Mouse (Mus musculus): ENCODE measurements around the gene Epp13. TPM values are rescaled to one million over a fixed set of nuclear protein-coding genes. Genes with fewer than 3 reads are reported as not detected.
"Not testable (repeated sequence)": the region's sequence is repeated elsewhere in the genome, so short reads cannot be mapped to it uniquely, and the experiment has no call there.

Epp13 gene
- total RNA-seq (2021) = not detected
- long read RNA-seq, experiment 1 = 0 reads
- long read RNA-seq, experiment 2 = 0 reads

DNA sequence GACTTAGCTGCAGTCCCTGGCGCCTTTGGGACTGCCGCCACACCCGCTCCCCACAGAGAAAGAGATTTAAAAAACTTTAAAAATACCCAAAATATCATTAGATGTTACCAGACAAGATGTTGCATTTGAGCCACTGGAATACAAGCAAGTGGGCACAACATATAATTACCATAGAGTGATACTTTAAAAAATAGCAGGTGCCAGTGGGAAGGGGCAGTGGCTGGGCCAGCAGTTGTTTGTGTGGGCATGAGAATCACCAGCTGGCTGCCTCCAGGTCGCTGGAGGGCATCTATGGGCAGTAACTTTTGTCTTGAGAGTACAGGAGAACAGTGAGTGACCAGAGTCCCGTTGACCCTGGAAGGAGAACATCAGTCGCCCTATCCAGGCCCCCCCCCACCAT is at the start of gene Epp13:
Gene Epp13, plus strand, starts transcription at position 301 of the 400 bp plus-strand sequence.
- no peak for DNase-seq

GRCm38 (mm10) chr7:6204200-6204599 is 48.3 kb upstream of the Epp13 start:
- no peak for DNase-seq

DNA sequence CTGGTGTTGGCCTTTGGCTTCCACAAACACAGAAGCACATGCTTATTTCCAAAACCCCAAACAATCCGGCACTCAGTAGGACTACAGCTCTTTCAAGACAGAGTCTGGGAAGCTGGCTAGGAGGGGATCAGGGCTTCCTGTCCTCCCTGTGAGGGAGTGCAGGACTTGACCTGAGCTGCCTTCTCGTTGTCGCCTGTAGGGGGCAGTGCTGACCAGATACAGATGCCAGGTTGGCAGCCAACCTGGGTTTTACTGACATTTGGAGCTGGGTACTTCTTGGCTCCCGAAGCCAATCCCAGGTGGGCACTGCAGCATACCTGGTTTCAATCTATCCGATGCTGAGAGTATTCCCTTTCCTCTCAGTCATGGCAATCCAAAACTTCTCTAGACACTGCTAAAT is 39.4 kb upstream of the Epp13 start:
- peak; percentile 45 for DNase-seq

DNA sequence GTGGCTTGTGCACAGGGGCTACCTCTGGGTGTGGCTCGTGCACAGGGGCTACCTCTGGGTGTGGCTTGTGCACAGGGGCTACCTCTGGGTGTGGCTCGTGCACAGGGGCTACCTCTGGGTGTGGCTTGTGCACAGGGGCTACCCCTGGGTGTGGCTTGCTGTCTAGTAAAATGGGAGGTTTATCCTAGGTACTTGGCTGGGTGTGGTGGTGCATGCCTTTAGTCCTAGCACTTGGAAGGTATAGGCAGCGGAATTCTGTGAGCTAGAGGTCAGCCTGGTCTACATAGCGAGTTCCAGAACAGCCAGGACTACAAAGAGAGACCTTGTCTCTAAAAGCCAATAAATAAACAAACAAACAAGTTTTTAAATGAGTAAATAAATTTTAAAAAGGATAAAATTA is 37.8 kb upstream of the Epp13 start:
- not testable (repeated sequence) for DNase-seq

- no peak for DNase-seq
Measured at GRCm38 (mm10) chr7:6220147-6220546, 32.4 kb upstream of the Epp13 start.

DNA sequence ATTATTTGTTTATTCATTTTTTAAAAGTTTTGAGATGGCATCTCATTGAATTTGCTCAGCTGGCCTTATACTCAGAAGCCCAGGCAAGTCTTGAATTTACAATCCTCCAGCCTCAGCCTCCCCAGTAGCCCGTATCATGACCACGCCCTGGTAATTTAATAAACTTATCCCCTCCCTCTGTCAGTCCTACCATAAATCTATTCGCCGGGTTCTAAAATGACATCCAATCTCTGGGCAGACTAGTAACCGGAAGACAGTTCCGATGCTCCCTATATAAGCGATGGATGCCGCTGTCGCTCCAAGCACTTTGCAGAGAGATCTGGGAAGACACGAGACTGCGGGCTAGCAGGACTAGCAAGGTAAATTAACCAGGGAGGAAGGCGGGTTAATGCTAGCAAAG is 30.5 kb upstream of the Epp13 start, which contains the start of gene Zscan5b:
Gene Zscan5b, plus strand, starts transcription at position 301 of the 400 bp plus-strand sequence.
- no peak for DNase-seq

- DNase-seq = peak; percentile 41
Measured at GRCm38 (mm10) chr7:6228491-6228890, 24.0 kb upstream of the Epp13 start.

- DNase-seq = no peak
Measured at GRCm38 (mm10) chr7:6239787-6240186, 12.7 kb upstream of the Epp13 start.

GRCm38 (mm10) chr7:6240841-6241425 is 11.6 kb upstream of the Epp13 start:
- DNase-seq = peak; percentile 66

DNA sequence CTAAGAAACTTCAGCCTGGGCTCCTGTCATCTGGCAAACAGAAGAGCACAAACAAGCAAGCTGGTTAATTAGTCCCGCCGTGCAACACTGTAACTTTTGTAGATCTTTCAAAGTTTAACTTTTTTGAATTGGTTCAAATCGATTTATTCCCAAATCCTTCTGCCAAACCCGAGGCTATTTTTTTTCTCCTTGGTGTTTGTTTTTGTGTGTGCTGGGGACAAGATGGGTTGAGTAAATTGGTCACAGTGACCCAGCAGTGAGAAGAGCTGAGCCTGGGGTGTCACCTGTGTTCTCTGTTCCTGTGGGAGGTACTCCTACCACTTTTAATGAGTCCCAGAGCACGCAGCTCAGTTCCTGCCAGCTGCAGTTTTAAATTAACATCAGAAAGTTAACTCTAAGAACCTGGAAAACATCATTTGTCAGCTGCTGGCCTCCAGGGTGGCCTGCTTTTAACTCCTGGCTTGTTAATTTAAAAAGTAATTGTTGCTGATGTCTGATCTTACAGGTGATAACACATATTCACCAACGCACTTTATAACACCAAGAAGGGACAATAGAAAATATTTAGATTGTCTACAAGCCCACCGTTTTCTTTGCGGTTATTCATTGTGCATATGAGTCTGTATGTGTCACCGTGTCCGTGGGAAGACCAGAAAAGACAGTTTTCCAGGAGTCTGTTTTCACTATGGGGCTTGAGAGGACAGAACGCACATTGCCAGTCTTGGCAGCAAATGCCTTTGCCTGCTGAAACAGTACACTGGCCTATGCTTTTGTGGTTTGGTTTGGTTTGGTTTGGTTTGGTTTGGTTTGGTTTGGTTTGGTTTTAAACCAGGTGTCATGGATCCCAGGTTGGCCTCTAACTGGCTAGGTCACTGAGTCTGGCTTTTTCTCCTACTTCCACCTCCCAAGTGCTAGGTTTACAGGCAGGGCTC is 7.9 kb upstream of the Epp13 start:
- no peak for DNase-seq

GRCm38 (mm10) chr7:6254451-6254850 is 1.9 kb downstream of the Epp13 start:
- no peak for DNase-seq

- DNase-seq = no peak
Measured at GRCm38 (mm10) chr7:6257386-6257785, 4.9 kb downstream of the Epp13 start.

GRCm38 (mm10) chr7:6258232-6259220 is 6.0 kb downstream of the Epp13 start:
- DNase-seq = no peak

DNA sequence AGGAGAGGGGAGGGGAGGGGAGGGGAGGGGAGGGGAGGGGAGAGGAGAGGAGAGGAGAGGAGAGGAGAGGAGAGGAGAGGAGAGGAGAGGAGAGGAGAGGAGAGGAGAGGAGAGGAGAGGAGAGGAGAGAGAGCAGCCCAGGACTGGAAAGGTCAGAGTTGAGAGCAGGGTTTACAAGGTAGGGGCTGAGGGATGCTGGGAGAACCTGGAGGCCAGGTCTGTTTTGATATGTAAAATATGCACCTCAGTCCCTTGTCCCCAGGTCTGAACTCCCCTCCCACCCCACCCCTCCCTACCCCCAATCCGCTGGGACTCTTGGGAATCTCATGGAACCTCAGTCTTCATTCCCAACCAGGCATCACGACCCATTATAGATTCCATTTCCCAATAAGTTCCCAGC is 7.5 kb downstream of the Epp13 start:
- DNase-seq = not testable (repeated sequence)

GRCm38 (mm10) chr7:6262120-6262519 is 9.6 kb downstream of the Epp13 start:
- no peak for DNase-seq

DNA sequence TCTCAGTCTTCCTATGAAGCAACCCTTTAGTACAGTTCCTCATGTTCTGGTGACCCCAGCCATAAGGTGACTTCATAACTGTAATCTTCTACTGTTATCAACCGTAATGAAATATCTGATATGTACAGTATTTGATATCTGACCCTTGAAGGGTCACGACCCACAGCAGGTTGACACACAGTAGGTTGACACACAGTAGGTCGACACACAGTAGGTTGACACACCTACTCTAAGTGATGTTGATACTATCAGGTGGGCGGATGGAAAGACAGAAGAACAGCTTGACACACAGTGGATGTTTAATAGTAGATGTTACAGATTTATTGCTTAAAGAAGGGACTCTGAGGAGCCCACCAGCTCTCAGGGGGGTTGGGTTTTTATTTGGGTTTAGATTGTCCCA is 10.5 kb downstream of the Epp13 start:
- DNase-seq = no peak

DNA sequence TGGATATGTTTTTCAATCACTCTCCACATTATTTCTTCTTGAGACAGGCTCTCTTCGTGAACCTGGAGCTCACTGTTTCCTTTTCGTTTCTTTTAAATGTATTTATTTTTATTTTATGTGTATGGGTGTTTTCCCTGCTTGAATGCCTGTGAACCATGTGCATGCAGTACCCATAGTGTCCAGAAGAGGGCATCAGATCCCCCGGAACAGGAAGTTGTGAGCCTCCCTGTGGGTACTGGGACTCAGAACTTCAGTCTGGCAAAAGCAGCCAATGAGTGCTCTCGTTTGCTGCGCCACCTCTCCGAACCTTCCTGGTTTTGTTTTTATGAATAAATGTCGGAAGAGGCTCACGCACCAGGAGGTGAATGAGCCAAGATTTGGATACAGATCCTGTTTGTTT is 13.2 kb downstream of the Epp13 start:
- peak; percentile 53 for DNase-seq

- DNase-seq = no peak
Measured at GRCm38 (mm10) chr7:6277906-6278305, 25.4 kb downstream of the Epp13 start.

- DNase-seq = peak; percentile 85
Measured at GRCm38 (mm10) chr7:6282749-6283148, 30.2 kb downstream of the Epp13 start.

DNA sequence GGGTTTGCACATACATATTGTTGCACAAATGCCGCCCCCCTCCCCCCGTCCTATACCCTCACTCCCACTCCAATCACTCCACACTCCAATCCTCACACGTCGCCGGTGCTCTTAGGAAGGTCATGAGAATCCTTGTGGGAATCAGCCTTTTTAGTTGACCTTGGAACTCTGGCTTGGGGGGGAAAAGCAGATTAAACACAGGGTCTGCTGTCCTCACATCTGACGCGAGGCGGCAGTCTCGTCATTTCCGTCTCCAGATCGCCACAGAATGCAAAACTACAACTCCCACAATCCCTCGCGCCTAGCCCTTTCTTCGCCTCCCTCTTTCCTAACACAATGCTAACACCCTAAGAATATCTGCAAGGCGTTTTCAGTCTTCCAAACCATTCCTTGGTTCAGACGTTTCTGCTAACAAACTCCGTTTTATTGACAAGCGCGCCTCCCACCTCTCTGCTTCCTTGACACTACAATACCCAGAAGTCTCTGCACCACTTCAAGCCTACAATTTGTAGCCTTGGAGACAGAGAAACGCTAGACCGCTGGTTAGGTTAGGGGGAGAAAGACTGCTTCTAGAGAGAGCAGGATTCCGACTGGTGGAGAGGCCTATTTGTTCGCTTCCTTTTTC is 31.1 kb downstream of the Epp13 start:
- peak; percentile 82 for DNase-seq

- no peak for DNase-seq
Measured at GRCm38 (mm10) chr7:6284442-6285012, 32.0 kb downstream of the Epp13 start.

Data from adrenal gland, postnatal 10 days (tissue).